Mouse (Mus musculus): ENCODE measurements around the gene Eno2.
A peak's percentile ranks its signal among the peaks of the same experiment; 100 is the strongest.
"Not testable (repeated sequence)": the region's sequence is repeated elsewhere in the genome, so short reads cannot be mapped to it uniquely, and the experiment has no call there.

The Eno2 gene

DNA sequence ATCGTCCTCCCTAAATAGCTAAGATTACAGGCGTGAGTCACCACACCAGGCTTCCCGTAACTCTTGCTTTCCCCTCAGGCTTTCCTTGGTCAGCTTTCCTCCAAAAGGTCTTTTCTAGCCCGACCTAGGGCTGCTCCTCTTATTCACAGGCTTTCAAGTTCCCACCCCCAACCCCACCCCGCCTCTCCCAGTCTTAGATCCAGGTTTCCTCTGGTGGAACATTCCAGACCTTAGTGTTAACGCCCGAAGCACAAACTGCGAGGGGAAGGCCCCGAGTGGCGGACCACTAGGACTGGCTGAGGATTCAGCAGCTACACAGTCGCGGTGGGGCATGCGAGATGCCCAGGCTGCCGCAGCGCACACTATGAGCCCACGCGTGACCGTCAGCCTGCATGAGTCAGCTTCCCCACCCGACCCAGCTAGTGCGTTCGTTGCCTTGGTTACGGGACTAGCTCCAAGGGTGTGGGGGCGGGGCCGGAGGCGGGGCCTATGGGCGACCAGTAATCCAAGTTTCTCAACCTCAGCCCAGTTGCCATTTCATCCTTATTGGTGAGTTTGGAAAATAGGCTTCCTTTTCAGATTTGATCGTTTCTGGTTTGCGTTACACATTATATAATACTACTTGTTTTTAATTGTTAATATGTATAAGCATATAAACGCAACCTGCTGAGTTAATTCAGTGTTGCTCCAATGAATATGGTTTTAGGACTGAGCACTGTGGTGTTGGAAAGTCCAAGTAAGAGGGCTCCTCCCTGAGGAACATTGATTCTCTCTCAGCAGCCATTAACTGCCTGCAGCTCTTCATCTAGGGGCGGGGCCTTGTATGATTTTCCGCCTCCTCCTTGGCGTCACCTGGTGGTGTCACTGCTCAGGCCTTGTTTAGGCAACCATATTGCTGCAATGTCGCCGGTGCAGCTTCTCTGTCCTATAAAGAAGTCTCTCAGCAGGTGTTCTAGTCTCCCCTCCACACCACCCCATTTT, 36.2 kb upstream of the Eno2 start:
- DNase-seq (ENCODE audit: low spot score), result peak; percentile 97

DNA sequence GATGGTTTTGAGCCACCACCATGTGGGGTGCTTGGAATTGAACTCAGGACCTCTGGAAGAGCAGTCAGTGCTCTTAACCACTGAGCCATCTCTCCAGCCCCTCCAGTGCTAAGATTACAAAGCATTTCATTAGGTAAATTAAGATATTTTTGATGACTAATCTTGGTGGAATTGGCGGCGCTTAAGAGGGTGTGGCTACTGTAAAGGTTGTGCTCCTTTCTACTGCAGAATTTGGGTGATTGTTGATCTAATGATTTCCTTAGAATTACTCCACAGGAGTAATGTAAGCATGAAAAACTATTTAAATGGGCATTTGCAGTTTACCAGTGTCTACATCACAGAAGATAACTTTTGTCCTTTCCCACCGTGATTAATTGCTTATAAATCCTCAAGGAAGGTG, 34.9 kb upstream of the Eno2 start:
- DNase-seq (ENCODE audit: low spot score), result no peak

DNA sequence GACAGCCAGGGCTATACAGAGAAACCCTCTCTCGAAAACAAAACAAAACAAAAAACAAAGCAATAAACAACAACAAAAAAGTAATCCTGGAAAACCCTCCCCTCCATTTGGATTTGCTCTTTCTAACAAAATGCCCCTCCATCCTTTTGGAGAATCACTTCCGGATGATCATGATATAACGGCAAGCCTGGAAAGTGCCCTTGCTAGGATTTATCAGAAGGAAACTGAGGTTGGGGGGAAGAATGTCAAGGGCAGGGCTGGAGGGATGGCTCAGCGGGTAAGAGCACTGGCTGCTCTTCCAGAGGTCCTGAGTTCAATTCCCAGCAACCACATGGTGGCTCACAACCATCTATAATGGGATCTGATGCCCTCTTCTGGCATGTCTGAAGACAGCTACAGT, 34.2 kb upstream of the Eno2 start:
- not testable (repeated sequence) for DNase-seq (ENCODE audit: low spot score)

DNA sequence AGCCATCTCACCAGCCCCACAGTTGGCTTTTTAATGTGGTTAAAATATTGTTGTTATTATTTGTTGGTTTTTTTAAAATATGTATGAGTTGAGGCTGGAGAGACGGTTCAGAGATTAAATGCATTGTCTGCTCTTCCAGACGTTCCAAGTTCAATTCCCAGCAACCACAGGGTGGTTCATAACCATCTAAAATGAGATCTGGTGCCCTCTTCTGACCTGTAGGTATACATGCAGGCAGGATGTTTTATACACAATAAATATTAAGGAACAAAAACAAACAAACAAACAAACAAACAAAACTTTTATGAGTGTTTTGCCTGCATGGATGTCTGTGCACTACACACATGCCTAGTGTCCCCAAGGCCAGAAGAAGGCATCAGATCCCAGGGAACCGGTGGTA, 33.6 kb upstream of the Eno2 start:
- no peak for DNase-seq (ENCODE audit: low spot score)

DNA sequence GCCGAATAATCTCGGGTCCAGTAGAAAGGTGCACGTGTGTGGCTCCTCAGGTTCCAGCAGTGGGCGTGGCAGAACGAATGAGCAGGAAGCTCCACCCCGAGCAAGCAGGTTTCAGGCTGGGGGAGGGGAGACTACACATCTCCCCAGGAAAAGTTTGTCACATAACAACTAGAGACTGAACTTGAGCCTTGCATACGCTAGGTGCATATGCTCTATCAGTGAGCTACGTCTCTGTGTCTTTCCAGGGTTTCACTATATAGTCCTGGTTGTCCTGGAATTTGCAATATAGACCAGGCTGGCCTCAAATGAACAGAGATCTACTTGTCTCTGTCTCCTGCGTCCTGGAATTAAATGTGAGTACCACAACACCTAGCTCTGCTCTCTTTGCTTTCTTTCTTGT, 32.9 kb upstream of the Eno2 start:
- DNase-seq (ENCODE audit: low spot score), result peak; percentile 53

DNA sequence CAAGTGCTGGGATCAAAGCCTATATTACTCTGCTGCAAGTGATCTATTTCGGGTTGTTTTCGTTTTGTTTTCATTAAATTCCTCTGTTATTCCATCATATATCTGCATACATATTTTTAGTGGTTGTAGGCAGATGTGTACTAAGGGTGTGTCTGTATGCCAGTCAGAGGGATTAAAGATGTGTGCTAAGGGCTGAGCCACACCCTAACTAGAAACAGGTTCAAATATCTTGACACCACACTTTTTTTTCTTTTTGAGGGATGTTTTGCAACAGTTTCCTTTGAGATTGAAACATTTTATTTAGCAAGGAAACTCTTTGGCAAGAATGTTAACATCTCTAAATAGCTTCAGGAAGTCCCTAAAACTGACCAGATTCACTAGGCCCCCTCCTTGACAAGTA, 26.7 kb upstream of the Eno2 start:
- no peak for DNase-seq (ENCODE audit: low spot score)

DNA sequence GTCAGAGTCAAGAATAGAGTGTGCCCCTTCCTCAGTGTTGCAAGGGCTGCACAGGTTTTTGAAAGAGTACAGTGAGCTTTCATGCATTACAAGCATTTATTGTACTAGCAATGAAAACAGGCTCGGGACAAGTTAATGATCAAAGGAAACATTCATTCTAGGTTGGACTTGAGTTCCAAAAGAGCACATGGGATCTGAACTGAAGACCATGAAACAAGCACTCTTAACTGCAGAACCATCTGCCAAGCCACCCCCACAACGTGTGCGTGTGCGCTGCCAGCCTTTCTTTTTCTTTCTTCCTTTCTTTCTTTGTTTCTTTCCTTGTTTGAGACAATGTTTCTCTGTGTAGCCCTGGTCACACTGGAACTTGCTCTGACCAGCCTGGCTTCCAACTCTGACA, 26.3 kb upstream of the Eno2 start:
- no peak for DNase-seq (ENCODE audit: low spot score)

DNA sequence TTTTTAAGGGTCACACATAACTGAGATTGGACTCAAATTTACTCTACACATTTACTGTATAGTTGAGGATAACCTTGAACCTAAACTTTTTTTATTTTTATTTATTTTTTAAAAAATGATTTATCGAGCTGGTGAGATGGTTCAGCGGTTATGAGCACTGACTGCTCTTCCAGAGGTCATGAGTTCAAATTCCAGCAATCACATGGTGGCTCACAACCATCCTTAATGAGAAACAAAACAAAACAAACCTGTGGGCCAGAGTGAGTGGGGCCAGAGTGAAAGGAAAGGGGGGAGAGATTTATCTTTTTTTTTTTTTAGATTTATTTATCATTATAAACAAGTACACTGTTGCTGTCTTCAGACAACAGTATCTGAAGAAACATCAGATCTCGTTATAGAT, 22.4 kb upstream of the Eno2 start:
- DNase-seq (ENCODE audit: low spot score), result no peak

DNA sequence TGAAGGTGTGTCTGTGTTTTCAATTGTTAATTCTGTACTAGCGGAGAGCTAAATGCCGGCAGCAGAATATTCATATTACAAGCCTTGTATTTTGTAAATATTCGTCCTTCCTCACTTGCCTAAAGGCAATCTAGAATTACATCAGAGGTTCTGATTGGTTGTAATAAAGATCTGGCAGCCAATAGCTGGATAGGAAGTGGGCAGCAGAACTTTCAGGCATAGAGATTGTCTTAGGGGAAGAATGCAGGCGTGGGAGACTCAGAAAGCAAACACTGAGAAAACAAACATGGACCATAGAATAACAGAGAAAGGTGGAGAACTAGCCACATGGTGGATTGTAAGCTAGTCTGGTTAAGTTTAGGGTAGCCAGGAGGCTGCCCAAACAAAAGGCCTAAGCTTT, 20.6 kb upstream of the Eno2 start:
- no peak for DNase-seq (ENCODE audit: low spot score)

DNA sequence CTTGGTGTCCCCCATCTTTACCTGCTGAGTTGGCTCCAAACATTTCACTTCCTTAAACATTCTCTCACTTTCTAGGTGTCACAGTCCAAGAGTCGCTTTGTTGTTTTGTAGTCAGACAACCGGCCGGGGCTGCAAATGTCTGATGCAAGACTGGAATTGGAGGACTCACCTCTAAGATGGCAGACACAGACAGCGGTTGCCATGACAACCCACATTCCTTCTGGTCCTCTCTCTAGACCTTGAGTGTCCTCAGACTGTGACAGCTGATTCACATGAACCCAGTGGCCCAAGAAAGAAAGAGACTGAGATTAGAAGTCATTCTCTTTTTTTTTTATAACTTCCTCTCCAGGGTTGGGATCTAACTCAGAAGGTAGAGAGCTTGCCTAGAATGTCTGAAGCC, 20.0 kb upstream of the Eno2 start:
- DNase-seq (ENCODE audit: low spot score), result no peak

DNA sequence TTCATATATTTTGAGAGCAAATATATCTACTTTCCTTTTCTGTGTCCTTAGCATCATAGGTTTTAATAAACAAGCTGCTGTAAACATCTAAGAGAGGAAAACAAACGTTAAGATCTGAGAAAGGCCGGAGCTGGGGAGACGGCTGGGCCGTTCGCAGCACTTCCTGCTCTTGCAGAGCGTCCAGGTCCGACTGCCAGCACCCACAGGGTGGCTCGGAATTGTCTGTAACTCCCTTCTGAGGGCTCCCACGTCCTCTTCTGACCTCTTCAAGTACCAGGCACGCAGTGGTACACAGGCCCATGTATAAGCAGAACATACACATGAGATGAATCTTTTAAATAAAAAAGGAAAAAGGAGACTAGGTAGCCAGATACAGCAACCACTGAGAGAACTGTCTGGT, 18.2 kb upstream of the Eno2 start:
- no peak for DNase-seq (ENCODE audit: low spot score)

DNA sequence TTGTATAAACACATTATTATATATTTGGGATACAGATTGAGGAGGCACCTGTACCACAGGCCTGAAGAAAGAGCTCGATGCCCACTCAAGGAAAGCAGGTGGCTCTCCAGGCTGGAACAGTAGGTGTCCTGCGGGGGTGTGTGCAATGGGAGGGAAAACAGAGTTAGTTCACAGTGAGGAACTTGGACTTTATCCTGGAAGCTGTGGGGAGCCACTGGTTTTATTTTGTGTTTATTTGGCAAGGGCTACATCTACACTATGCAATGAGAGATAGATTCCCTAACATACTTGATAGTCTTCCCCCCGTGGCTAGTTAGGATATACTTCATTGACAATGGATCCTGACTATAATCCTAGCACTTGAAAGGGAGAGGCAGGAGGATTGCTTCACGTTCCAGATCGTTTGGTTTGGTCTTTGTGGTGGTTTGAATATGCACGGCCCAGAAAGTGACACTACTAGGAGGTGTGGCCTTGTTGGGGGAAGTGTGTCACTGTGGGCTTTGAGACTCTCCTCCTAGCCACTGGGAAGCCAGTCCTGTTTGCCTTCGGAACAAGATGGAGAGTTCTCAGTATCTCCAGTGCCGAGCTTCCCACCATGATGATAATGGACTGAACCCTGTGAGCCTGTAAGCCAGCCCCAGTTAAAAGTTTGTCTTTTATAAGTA, 17.4 kb upstream of the Eno2 start:
- DNase-seq (ENCODE audit: low spot score), result no peak

DNA sequence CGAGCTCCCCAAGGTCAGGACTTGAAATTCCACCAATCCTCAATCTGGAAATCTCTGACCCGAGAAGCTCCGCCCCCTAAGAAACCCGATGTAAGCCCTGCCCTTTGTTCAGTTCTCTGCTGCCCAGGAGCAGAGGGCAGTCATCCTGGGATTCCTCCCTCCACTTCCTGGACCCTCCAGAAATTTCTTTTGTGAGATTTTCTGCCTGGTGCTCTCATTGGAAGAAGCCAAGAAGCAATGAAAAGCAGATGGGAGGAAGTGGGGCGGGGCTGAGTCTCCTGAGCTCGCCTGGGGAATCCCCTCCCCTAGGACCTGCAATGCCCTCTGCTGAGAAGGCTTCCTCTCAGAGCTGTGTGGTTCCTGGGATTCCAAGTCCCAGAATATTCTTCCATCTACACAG, 13.0 kb upstream of the Eno2 start:
- peak; percentile 78 for DNase-seq (ENCODE audit: low spot score)

DNA sequence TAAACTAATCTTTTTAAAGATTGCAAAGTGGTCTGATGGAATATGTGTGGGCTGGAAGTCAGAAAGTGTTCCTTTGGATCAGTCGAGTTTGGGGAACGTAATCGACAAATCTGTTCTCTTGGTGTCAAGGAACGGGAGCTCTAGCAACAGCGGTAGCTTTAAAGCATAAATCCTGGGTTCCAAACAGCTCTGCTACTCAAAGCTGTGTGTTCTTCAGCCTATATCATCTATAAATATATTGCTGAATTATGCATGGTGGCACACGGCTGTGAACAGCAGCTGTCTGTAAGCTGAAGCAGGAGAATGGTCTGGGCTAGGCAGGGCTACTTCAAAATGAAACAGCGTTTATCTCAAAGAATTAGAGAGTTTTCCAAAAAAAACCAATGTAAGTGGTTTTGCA, 11.4 kb upstream of the Eno2 start:
- DNase-seq (ENCODE audit: low spot score), result no peak

DNA sequence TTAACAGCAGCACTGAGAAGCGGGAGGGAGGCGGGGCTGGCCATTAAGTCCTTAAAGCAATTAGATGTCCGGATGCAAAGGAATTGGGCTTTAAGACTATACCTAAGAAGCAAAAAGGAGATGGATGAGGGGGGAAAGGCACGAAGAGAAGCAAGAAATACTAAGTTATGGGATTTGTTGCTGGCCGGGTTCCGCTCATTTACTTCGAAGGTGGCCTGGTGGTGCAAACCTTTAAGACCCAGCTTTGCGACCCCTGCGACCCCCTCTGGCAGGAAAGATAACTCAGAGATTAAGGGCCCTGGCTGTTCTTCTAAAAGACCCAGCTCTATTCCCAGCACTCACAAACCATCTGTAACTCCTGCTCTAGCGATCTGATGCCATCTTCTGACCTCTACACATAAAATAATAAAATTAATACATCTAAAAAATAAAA, 10.5 kb upstream of the Eno2 start:
- no peak for DNase-seq (ENCODE audit: low spot score)

DNA sequence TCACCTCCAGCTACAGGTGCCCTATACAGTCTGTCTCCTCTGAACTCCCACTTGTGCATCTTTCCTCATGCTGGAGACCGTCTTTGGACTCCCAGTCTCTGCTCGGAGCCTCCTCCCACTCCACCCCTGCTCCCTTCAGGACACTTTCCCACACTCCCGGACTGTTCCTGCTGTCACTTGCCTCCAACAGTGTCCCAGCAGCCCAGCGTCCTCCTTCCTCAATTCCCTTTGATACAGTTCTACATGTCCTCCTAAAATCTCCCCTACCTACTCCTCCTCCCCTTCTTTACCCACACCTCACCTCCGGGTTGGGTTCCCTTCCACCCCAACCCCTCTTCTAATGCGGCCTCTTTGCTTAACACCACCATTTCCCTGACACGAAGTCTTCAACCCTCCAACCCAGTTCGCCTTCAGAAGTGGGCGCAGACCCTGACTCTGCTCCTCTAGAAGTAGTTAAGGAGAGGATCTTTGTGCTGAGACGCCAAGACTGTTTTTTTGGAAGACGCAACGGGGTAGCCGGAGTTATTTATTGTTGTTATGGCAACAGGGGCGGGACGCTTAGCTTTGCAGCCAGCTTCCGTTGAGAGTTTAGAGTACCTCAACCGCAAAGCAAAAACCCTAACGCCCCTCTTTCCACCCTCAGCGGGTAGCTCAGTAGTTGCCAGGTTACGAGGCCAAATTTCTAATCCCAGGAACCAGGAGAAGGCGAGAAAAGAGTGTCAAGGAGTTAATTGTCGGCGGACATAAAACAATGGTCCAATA, 9.9 kb upstream of the Eno2 start, which contains the start of gene Lrrc23:
Gene Lrrc23, minus strand, starts transcription at position 506 of the 762 bp plus-strand sequence.
- peak; percentile 86 for DNase-seq (ENCODE audit: low spot score)

DNA sequence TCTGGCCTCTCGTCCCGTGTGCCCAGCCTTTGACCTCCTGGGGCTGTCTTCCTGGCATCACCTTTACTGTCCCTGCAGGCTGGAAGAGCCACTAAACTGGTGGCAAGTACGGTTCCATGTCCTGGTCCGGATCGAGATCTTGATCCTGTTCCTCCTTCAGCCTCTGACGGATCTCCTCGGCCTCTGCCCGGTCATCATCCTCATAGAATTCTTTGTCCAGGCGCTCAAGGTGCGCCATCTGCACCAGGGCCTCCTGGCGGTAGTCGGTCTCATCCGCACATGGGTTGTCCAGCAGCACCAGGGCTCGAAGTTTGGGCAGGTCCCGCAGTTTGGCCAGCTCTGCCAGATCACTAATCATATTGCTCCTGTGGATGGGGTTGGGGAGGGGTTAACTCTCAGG, 1.0 kb upstream of the Eno2 start:
- no peak for DNase-seq (ENCODE audit: low spot score)

DNA sequence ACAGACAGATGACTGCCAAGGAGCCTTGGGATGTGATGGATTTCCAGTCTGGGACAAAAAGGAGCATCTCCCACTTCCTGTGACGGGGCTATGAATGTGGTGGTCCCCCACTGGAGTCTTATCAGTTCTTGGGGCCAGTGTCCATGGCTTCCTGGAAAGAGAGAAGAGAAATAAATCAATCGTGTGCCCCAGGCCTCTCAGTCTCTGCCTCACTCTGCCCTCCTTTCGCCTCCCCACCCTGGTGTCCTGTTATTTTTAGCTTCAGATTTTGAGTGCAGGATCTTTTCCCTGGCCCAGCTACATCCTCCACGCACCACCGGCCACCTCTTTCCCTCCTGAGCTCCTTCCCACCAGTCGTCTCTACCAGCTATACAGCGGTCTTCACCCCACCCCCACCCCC, 540 bp upstream of the Eno2 start:
- DNase-seq (ENCODE audit: low spot score), result no peak

DNA sequence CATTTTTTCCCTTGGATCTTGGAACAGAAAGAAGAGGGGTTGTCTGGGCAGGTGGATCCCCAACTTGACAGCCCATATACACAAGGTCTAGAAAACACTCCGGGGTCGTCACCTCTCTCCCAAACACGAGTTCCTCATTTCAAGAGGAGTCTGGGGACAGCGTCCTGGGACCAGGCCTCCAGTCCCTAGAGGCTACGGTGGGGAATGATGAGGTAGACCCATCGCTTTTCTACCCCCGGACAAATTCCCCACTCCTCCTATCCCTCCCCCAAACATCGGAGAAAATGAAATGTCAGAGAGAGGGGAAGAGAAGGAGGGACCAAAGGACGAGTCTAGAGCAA, 799 bp downstream of the Eno2 start:
- peak; percentile 17 for DNase-seq (ENCODE audit: low spot score)

DNA sequence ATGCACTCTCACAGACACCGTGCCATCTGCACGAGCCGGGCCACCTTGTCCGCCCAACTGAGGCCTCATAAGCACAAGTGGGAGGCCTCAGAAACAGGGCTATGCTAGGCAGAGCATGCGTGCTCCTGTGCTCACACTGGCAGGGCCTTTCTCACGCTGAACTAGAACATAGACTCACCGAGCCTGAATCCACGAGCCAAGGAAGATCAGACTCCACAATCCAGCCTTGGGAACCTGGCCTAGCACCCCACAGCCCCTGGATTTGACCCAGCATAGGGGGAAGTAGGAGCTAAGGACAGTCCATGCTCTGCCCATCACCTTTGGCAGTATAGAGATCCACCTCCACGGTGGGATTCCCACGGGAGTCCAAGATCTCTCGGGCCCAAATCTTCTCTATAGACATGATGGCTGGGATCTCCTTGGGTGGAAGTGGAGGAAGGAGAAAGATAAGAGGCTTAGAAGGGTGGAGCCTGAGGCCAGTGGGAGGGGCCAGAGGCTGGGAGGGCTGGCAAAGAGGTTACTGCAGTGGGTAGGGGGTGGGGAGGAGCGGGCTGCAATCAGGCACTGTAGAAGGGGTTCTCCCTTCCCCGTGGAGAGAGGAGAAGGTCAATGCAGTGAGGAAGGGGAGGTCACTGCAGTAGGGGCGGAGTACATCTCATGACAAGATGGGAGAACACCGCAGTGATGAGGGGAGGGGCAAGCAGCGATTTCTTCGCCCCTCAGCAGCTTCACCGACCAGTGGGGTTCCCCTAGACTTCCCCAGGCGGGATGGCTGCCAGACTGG, 1.4 kb downstream of the Eno2 start:
- peak; percentile 46 for DNase-seq (ENCODE audit: low spot score)

DNA sequence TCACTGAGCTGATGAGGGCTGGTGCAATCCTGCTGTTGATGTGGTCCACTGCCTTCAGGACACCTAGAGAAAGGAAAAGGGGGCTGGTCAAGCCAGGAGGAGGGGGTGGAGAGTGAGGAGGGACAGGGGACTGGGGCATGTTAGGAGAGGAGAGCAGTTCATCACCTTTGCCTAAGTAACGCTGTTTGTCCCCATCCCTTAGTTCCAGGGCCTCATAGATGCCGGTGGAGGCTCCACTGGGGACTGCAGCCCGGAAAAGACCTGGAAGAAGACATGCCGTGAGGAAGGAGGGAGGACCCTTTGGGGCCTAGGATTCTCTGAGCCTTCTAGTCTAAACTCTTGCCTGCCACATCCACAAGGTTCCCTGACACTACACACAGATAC, 1.9 kb downstream of the Eno2 start:
- DNase-seq (ENCODE audit: low spot score), result no peak

DNA sequence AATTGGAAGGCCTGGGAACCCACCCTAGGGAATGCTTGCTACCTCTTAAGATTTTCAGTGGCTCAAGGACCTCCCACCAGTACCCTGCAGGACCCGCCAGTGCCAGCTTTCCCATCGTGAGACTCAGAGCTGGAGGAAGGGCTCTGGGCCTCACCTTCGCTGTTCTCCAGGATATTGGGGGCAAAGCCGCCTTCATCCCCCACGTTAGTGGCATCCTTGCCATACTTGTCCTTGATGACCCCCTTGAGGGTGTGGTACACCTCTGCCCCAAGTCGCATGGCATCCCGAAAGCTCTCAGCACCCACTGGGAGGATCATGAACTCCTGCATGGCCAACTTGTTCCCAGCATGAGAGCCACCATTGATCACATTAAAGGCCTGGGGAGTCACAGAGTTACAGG, 3.5 kb downstream of the Eno2 start:
- DNase-seq (ENCODE audit: low spot score), result no peak

Data from embryo, embryonic 10.5 days (tissue).